Mouse (Mus musculus): ENCODE results near the gene Daam1.

Daam1 gene

GRCm38 (mm10) chr12:71864544-71864897, 33.6 kb downstream of the Daam1 start:
- DNase-seq (ENCODE audit: low spot score), result no peak

DNA sequence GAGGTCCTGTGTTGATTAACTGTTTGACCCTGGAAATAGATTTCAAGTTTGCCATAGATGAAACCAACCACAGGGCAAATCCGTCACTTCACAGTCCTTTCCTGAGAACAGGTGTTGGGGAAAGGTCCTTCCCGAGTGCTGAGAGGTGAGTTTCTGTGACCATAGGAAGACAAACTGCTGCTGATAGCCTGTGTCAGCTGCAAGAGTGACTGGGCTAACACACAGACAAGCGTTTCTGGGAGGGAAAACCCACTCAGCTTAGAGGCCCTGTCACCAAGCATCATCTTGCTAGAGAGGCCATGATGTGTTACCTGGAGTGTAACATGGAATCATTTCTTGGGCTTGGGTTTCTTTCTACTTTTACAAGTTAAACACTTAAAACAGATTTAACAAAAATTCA, 35.1 kb downstream of the Daam1 start:
- no peak for DNase-seq (ENCODE audit: low spot score)

- no peak for DNase-seq (ENCODE audit: low spot score)
Measured at GRCm38 (mm10) chr12:71867345-71868240, 36.7 kb downstream of the Daam1 start.

GRCm38 (mm10) chr12:71870644-71871043, 39.8 kb downstream of the Daam1 start:
- no peak for DNase-seq (ENCODE audit: low spot score)

GRCm38 (mm10) chr12:71872330-71872729, 41.5 kb downstream of the Daam1 start:
- DNase-seq (ENCODE audit: low spot score), result no peak

DNA sequence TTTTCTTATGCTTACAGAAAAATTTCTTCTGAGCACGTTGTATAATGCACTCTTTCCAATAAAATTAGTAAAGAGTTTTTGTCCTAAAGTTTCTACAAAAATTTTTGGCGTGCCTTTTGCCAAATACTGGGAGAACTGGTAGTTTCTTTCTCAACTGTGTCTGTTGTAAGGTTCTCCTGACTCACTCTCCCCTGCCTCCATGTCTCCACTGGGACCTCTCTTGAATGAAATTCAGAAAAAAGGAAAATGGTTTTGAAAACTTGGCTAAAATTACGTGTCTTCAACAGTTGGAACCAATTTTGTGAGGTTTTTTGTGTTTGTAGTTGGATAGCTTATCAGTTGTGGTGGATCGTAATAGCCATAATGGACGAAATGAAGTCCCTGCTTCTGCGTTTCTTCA, 43.7 kb downstream of the Daam1 start:
- DNase-seq (ENCODE audit: low spot score), result no peak

DNA sequence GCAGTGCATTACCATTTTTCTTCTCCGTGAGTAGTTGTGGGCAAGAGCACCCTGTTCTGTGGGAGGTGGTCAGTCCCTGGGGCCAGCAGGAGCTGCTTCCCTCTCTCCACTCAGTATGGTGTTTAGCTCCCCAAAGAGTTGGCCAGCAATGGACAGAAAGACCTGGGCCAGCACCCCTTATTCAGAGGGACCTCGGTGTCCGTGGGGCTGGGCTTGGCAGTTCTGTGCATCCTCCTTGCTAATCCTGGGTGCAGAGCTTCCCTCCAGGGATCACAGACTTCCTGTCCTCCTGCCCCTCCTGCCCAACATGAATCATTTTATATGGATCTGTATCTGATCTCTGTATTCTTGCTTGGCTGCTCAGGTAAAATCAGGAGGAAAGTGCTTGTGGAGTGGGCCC, 44.1 kb downstream of the Daam1 start:
- no peak for DNase-seq (ENCODE audit: low spot score)

DNA sequence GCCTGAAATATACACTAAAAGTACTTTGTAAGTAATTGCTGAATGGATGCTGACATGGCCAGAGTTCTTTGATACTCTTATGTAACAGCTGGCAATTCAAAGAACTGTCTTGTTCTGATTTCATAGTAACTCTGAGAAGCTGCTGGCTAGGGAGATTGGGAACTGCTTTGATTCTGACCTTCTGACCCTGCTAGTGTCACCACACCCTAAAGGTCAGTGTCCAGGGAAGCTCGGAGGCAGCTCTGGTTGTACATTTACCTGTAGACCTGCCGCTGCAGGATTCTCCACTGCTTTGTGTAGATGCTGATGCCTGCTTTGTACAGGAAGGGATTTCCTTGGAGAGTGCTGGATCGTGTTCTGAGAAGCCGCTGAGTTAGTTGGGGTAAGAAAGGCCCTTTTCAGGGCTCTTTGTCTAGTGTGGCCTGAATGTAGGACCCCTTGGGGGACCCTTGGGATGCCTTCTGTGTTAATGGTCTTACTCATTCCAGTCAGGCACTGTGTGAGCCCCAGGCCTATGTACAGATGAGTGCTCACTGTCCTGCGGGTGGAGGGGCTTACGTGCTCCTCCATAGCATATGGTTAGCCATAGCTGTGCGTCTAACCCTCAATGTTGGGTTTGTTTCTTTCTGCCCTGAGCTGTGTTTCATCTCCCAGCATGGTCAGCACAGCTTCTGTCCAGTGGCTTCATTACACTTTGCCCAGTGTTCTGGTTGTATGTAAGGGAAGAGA, 45.0 kb downstream of the Daam1 start:
- no peak for DNase-seq (ENCODE audit: low spot score)

GRCm38 (mm10) chr12:71880987-71881386, 50.1 kb downstream of the Daam1 start:
- DNase-seq (ENCODE audit: low spot score), result no peak

DNA sequence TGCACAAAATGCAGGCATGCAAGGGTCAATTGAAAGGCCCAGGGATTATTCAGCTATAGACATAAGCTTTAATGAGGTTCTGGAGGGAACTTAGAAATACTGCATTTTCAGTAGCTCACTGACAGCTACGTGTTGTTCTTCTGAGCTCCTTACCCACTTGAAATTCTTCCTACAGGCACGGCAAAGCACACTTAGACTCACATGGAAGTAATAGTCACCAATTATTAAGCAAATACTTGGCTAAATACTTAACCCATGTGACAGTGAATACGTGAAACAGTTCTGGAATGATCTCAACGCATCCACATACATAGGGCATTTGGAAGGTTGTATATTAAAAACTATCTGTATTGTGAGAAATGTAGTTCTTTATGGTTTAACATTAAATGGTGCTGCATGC, 50.6 kb downstream of the Daam1 start:
- no peak for DNase-seq (ENCODE audit: low spot score)

DNA sequence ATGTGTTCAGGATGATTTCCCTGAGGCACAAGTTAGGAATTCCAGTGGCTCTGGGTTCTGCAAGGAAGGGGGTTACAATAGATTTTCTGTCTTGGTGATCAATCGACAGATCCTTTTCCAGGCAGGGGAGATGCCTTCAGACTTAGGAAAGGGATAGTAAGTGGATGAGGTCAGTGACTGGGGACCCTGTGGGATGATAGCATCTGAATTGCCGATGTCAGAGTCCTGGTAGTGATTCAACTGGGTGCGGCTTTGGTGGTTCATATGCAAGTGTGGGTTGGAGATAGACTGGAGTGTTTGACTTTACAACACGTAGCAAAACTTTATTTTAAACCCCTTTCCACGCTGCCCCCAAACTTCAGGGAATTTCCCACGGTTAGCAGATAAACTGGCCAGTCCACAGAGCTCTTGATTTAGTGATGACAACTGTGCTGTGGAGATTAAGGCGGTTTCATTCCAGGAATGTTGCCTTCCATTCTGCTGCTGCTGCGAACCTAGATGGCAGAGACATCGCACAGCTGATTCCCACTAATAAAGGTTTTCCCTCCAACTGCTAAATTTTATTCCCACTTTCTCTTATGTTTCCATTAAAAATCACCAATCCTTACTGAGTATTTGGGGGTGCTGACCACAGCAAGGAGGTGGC, 52.3 kb downstream of the Daam1 start:
- DNase-seq (ENCODE audit: low spot score), result no peak

- no peak for DNase-seq (ENCODE audit: low spot score)
Measured at GRCm38 (mm10) chr12:71885170-71885574, 54.3 kb downstream of the Daam1 start.

- no peak for DNase-seq (ENCODE audit: low spot score)
Measured at GRCm38 (mm10) chr12:71885717-71886116, 54.8 kb downstream of the Daam1 start.

DNA sequence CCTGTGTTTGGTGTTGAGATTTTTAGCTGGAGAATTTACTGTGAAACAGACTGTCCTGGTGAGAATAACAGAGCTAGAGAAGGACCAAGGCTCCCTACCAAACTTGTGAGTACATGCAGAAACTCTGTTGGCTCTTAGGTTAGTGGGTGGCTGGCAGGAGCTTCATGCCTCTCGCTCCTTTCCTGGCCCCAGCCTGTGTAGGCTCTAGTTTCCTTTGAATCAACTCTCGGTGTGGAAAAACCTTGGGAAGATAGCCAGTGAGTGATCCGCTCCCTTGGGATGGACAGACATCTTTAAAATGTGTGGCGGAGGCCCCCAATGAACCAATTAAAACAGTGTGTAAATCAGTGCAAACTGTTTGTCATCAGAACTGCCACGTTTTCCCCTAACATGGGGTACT, 55.5 kb downstream of the Daam1 start:
- no peak for DNase-seq (ENCODE audit: low spot score)

DNA sequence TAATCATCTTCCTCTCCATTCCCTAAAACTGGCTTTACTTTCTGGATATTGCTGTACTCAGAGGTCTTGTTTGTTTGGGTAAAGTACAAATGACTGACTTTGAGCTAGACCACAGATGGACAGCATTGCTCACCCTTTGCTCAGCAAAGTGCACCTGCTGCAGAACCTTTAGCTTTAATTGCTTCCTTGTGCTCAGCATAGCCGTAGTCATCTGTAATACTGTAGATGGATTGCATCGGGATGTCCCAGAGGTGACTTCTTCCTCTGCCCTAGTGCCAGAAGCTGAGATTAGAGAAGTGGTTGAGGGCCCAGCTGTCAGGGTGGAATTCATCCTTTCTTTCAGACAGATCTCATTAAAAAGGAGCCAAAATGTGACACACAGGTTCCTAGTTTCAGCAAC, 56.1 kb downstream of the Daam1 start:
- DNase-seq (ENCODE audit: low spot score), result no peak

GRCm38 (mm10) chr12:71888370-71888769, 57.5 kb downstream of the Daam1 start:
- DNase-seq (ENCODE audit: low spot score), result no peak

- no peak for DNase-seq (ENCODE audit: low spot score)
Measured at GRCm38 (mm10) chr12:71889266-71889665, 58.4 kb downstream of the Daam1 start.

- DNase-seq (ENCODE audit: low spot score), result no peak
Measured at GRCm38 (mm10) chr12:71890282-71890681, 59.4 kb downstream of the Daam1 start.

DNA sequence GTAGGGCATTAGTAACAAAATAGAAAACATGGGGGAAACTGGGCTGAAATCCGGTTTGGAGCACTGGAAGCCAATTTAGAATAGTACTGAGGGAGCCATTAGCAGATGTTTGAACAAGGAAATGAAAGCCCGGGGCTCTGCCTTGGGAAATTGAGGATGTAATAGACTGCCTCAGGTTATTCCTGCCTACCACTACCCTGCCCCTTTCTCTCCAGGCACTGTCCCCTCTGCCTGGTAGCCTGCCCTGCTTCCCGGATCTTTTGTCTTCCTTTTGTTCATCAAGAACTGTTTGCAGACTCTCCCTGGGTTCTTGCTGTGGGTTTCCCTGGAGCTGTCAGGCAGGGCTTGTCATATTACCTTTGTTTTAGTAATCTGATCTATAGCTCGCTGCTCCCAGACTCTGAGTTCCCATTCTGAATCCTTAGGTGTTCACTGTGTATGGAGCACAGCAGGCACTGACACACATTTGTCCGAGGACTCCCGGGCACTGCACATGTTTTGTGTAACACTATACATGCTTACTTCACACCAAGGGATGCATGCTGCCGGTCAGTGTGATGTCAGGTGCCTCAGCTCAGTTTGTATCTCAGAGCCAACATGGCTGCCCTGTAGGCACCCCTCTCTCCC, 61.0 kb downstream of the Daam1 start:
- no peak for DNase-seq (ENCODE audit: low spot score)

DNA sequence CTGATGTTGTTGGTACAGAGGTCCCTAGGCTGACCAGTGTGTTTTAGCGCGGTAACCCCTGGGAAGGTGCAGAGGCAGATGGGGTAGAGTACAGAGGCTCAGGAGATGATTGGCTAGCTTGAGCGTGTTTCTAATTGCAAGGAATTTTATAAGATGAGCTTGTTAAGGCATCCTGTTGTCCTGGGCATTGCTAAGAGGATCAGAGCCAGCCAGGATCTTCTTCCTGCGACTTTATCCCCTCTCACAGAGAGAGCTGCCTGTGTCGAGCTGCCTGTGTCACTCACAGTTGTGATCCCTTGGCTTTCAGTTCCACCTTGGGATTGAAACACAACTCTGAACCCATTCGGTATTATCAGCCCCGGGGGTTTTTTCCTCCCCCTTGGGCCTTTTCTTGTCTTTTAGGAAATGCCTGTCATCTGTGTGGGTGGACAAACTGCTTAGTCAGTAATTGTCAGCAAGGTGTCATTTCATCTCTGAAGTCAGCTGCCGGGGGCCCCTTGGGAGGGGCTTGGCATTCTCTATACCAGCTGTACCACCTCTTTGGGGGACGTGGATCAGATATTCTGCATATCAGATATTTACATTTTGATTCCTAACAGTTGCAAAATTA, 62.2 kb downstream of the Daam1 start:
- no peak for DNase-seq (ENCODE audit: low spot score)

DNA sequence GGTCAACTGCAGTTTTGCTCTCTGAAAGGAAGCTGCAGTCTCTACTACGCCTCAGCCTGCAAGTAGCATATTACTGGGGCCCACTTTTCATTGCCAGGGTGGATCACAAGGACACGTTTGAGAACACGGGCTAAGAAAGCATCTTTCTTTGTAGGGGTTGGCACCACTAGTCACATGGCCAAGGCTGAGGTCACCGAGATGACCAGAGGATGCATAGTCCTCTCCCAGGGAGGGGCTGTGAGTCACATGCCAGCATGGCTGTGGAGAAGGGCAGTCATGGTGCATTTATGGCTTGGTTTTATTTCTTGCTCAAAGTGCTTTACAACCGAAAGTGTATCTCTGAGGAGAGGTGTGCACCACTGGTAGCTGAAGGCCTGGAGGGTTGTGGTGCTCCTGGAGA, 67.4 kb downstream of the Daam1 start:
- no peak for DNase-seq (ENCODE audit: low spot score)

Data from urinary bladder, postnatal 25 days (tissue).